Mouse (Mus musculus) liver, adult 2 months (tissue): ENCODE measurements around the gene Atg14.

Source experiments
- CTCF ChIP-seq: fragments of 200-500 bp; IDR thresholded peaks from 2 replicates; pipeline ENCODE4 v1.5.1; 2011; ENCODE audit warnings: low read depth, low read length, control low read depth
- POLR2A ChIP-seq: fragments of 200-500 bp; IDR thresholded peaks from 2 replicates; pipeline ENCODE4 v1.6.1; 2011; ENCODE audit warnings: low read length, control low read depth; ENCODE audit not compliant: insufficient read depth; ENCODE audit errors: extremely low read depth

- TF ChIP-seq CTCF: no peak
- TF ChIP-seq POLR2A: no peak
Observed at GRCm38 (mm10) chr14:47534176-47534525, 36.3 kb downstream of the Atg14 start.
